Comparison of ENCODE assay signal across 8 mouse cellular contexts in genomic region chr7:97172126-97172525, GRCm38 (mm10).
DNase-seq lines count a peak whose midpoint lies in the region; ATAC-seq and TF ChIP-seq lines count a peak whose summit lies in the region.

No protein-coding gene starts in this region.

- H3K36me3 ChIP-seq in hindbrain, postnatal 0 days (ENCODE audit: insufficient read depth, low read length): no peaks in the 10 kb centered on the region
- H3K36me3 ChIP-seq in hindbrain, embryonic 16.5 days (ENCODE audit: control insufficient read depth, insufficient read depth, low read length): no peaks in the 10 kb centered on the region
- no peaks in the 10 kb centered on the region for H3K36me3 ChIP-seq in midbrain, embryonic 13.5 days
- H3K36me3 ChIP-seq in forebrain, postnatal 0 days (ENCODE audit: insufficient read depth): no peaks in the 10 kb centered on the region

- H3K9ac ChIP-seq in hindbrain, postnatal 0 days (replicated peaks; ENCODE audit: low read length): no peak overlapping the region
- no peak overlapping the region for H3K9ac ChIP-seq in hindbrain, embryonic 16.5 days (ENCODE audit: low read depth, low read length)
- no peak overlapping the region for H3K9ac ChIP-seq in midbrain, embryonic 13.5 days (replicated peaks)
- no peak overlapping the region for H3K9ac ChIP-seq in forebrain, postnatal 0 days

- H3K27ac ChIP-seq in hindbrain, postnatal 0 days: peak overlapping the region; percentile 36; the same call in 1 of the 2 replicates
- H3K27ac ChIP-seq in hindbrain, embryonic 16.5 days (ENCODE audit: low read depth, low read length): no peak overlapping the region
- no peak overlapping the region for H3K27ac ChIP-seq in midbrain, embryonic 13.5 days
- H3K27ac ChIP-seq in forebrain, postnatal 0 days (ENCODE audit: low read depth, low read length): no peak overlapping the region

- ATAC-seq in hindbrain, postnatal 0 days: no peak
- ATAC-seq in hindbrain, embryonic 16.5 days: no peak
- ATAC-seq in megakaryocyte progenitor cell, adult 5-6 weeks (replicated peaks; ENCODE audit: poor library complexity): peak; percentile 76
- no peak for ATAC-seq in midbrain, embryonic 13.5 days
- no peak for ATAC-seq in forebrain, postnatal 0 days

- H3K4me1 ChIP-seq in hindbrain, postnatal 0 days (ENCODE audit: insufficient read depth, low read length): no peaks in the 10 kb centered on the region
- no peaks in the 10 kb centered on the region for H3K4me1 ChIP-seq in hindbrain, embryonic 16.5 days (ENCODE audit: control insufficient read depth, insufficient read depth, low read depth, low read length)
- no peaks in the 10 kb centered on the region for H3K4me1 ChIP-seq in midbrain, embryonic 13.5 days (replicated peaks)
- no peaks in the 10 kb centered on the region for H3K4me1 ChIP-seq in forebrain, postnatal 0 days (ENCODE audit: insufficient read depth)

- H3K9me3 ChIP-seq in hindbrain, postnatal 0 days (ENCODE audit: low read length): no peaks in the 10 kb centered on the region
- H3K9me3 ChIP-seq in hindbrain, embryonic 16.5 days (ENCODE audit: control insufficient read depth, low read length): no peaks in the 10 kb centered on the region
- H3K9me3 ChIP-seq in midbrain, embryonic 13.5 days: no peaks in the 10 kb centered on the region
- no peaks in the 10 kb centered on the region for H3K9me3 ChIP-seq in forebrain, postnatal 0 days (ENCODE audit: low read length)

- WGBS in hindbrain, postnatal 0 days: 83% methylated on average over 3 of the region's 3 CpGs
- 86% methylated on average over 3 of the region's 3 CpGs for WGBS in hindbrain, embryonic 16.5 days
- WGBS in midbrain, embryonic 13.5 days: 89% methylated on average over 3 of the region's 3 CpGs
- WGBS in forebrain, postnatal 0 days: 81% methylated on average over 3 of the region's 3 CpGs

- no peaks in the 10 kb centered on the region for H3K27me3 ChIP-seq in hindbrain, postnatal 0 days (ENCODE audit: insufficient read depth, low read length)
- H3K27me3 ChIP-seq in hindbrain, embryonic 16.5 days (replicated peaks; ENCODE audit: control insufficient read depth, insufficient read depth, low read length): no peaks in the 10 kb centered on the region
- no peaks in the 10 kb centered on the region for H3K27me3 ChIP-seq in midbrain, embryonic 13.5 days
- no peaks in the 10 kb centered on the region for H3K27me3 ChIP-seq in forebrain, postnatal 0 days (ENCODE audit: insufficient read depth, low read length)

- no peak overlapping the region for H3K4me3 ChIP-seq in hindbrain, postnatal 0 days (ENCODE audit: low read length)
- H3K4me3 ChIP-seq in hindbrain, embryonic 16.5 days (ENCODE audit: low read length): no peak overlapping the region
- H3K4me3 ChIP-seq in midbrain, embryonic 13.5 days (replicated peaks): no peak overlapping the region
- H3K4me3 ChIP-seq in forebrain, postnatal 0 days (ENCODE audit: low read depth, low read length): no peak overlapping the region

- no peak for TF ChIP-seq CTCF in hindbrain, postnatal 0 days (IDR thresholded peaks at IDR 0.05; ENCODE audit: low read depth)
- no peak for TF ChIP-seq CTCF in forebrain, postnatal 0 days (IDR thresholded peaks at IDR 0.05; ENCODE audit: low read depth)

- no peak overlapping the region for H3K4me2 ChIP-seq in hindbrain, postnatal 0 days (ENCODE audit: low read depth, low read length)
- H3K4me2 ChIP-seq in hindbrain, embryonic 16.5 days (ENCODE audit: low read length): no peak overlapping the region
- no peak overlapping the region for H3K4me2 ChIP-seq in midbrain, embryonic 13.5 days (replicated peaks)
- no peak overlapping the region for H3K4me2 ChIP-seq in forebrain, postnatal 0 days (ENCODE audit: low read depth)

- DNase-seq in hindbrain, postnatal 0 days (ENCODE audit: low spot score): no peak
- peak; percentile 77 to 85 for DNase-seq in heart, adult 9 months (ENCODE audit: low spot score in 2 of 2)
- peak; percentile 39 to 44 for DNase-seq in kidney, postnatal 36 days
- DNase-seq in forebrain, postnatal 0 days: no peak
- DNase-seq in thymus, adult 18-20 months: no peak

Comparison
In these comparisons a context has a peak if more than half of its experiments do, and no peak if none do; other contexts are left out.
1. DNase-seq: peak in heart, adult 9 months (2 of 2) and kidney, postnatal 36 days (2 of 2); none in hindbrain, postnatal 0 days (single experiment), forebrain, postnatal 0 days (single experiment) and thymus, adult 18-20 months (0 of 2).